Mouse (Mus musculus) liver, adult 2 months (tissue): Measurements from ENCODE around the gene Cdc34b. TPM values are rescaled to one million over a fixed set of nuclear protein-coding genes. Genes with fewer than 3 reads are reported as not detected.

Experiments
- DNase-seq: peaks from one replicate; pipeline ENCODE4 v3.0.0-alpha.2; 2011; ENCODE audit warnings: low read depth, low spot score; ENCODE audit errors: extremely low read depth
- H3K27ac ChIP-seq: fragments of 200-500 bp; replicated peaks from 2 replicates; pipeline ENCODE4 v1.5.1; 2012; ENCODE audit warnings: low read depth, mild to moderate bottlenecking, control low read depth, inconsistent platforms, low read length; ENCODE audit not compliant: insufficient read depth
- H3K27me3 ChIP-seq: fragments of 200-500 bp; 2 replicates; pipeline ENCODE4 v1.6.1; 2012; ENCODE audit warnings: mild to moderate bottlenecking, moderate library complexity, low read length, inconsistent platforms; ENCODE audit not compliant: control insufficient read depth, insufficient read depth
- H3K36me3 ChIP-seq: fragments of 200-500 bp; 2 replicates; pipeline ENCODE4 v1.6.1; 2012; ENCODE audit warnings: low read length, inconsistent platforms; ENCODE audit not compliant: control insufficient read depth, insufficient read depth
- H3K4me1 ChIP-seq: fragments of 200-500 bp; 2 replicates; pipeline ENCODE4 v1.6.1; 2011; ENCODE audit warnings: low read length; ENCODE audit not compliant: control insufficient read depth, insufficient read depth
- H3K4me3 ChIP-seq: fragments of 200-500 bp; 2 replicates; pipeline ENCODE4 v1.5.1; 2011; ENCODE audit warnings: low read depth, mild to moderate bottlenecking, control low read depth, low read length, moderate library complexity; ENCODE audit not compliant: insufficient read depth
- H3K79me2 ChIP-seq: fragments of 200-500 bp; 2 replicates; pipeline ENCODE4 v1.6.1; 2012; ENCODE audit warnings: inconsistent platforms, mild to moderate bottlenecking, low read length, moderate library complexity; ENCODE audit not compliant: control insufficient read depth, insufficient read depth
- H3K9ac ChIP-seq: fragments of 200-500 bp; 2 replicates; pipeline ENCODE4 v1.6.1; 2012; ENCODE audit warnings: low read depth, mild to moderate bottlenecking, control low read depth, inconsistent platforms, low read length
- CTCF ChIP-seq: fragments of 200-500 bp; IDR thresholded peaks from 2 replicates; pipeline ENCODE4 v1.5.1; 2011; ENCODE audit warnings: low read depth, low read length, control low read depth
- POLR2A ChIP-seq: fragments of 200-500 bp; IDR thresholded peaks from 2 replicates; pipeline ENCODE4 v1.6.1; 2011; ENCODE audit warnings: low read length, control low read depth; ENCODE audit not compliant: insufficient read depth; ENCODE audit errors: extremely low read depth
- WGBS: fragments of 180-500 bp; shearing (Covaris S2); methylation state at CpG from one replicate; pipeline ENCODE4 v1.1.7; 2018; 5-methylcytosine and 5-hydroxymethylcytosine counted together
- polyA plus RNA-seq: library from polyadenylated mRNA; depleted of rRNA; stranded (reverse); fragments of >200 nt; gene quantifications from 2 replicates; pipeline ENCODE4 v1.2.3, GENCODE M21; 2012
- total RNA-seq: library from RNA; depleted of rRNA; stranded (reverse); fragments of >200 nt; gene quantifications from 2 replicates; pipeline ENCODE4 v1.2.3, GENCODE M21; 2014

Gene Cdc34b
- total and polyA plus RNA-seq, 2 experiments: 0.07 TPM; not detected in 1

DNA sequence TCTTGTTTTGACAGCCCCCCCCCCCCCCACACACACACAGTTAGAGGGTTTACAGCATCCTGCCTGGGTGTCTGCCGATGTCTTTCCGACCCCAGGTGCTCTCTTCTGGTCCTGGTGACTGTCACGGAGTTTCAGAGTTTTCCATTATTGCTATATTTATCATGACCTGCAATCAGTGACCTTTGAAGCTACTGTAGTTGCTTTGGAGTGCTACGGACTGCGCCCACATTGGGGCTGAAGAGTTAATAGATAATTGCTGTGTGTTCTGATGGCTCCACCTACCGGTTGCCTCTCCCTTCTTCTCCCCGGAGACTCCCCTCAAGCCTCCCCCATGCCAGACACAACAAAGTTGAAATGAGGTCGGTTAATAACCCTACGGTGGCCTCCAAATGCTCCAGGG, 24.8 kb upstream of the Cdc34b start:
- Histone ChIP-seq H3K79me2 (no peaks in the 10 kb centered on the region), H3K9ac (no peak overlapping the region), H3K4me1 (0 out of 2 replicates have a peak, but pooled peaks cover 6% of the 10 kb centered on the region), H3K27me3 (no peaks in the 10 kb centered on the region), H3K27ac (no peak overlapping the region), H3K4me3 (peak overlapping the region; percentile 27; the same call in 1 of the 2 replicates), H3K36me3 (no peaks in the 10 kb centered on the region)
- WGBS: 4% methylated on average over 9 of the region's 9 CpGs
- TF ChIP-seq CTCF (peak; percentile 80), POLR2A (no peak)
- peak; percentile 74 for DNase-seq

DNA sequence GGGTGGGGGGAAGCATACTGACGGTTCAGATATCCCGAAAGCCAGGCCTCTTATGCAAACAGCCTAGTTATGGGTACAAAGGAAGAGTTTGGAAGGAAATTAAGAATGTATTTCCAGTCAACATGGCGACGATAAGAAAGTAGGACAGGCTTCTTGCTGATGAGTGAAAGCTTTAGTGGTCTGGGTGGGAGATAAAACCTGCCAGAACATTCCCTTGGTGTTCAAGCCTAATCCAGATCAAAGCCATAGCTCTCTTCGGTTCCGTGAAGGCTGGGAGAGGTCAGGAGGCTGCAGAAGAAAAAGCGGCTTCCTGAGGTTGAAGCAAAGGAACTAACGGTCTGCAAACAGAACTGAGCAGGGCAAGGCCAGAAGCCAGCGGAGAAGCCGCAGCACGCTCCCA, 24.3 kb upstream of the Cdc34b start:
- peak; percentile 33 for DNase-seq
- 23% methylated on average over 11 of the region's 11 CpGs for WGBS
- peak overlapping the region; percentile 19; the same call in 1 of the 2 replicates for H3K27ac ChIP-seq
- 0 out of 2 replicates have a peak, but pooled peaks cover 6% of the 10 kb centered on the region for H3K4me1 ChIP-seq
- no peaks in the 10 kb centered on the region for H3K79me2 ChIP-seq
- H3K36me3 ChIP-seq: no peaks in the 10 kb centered on the region
- H3K9ac ChIP-seq: peak overlapping the region; percentile 24
- H3K4me3 ChIP-seq: peak overlapping the region; percentile 26; the same call in 1 of the 2 replicates
- TF ChIP-seq POLR2A: no peak
- no peak for TF ChIP-seq CTCF
- H3K27me3 ChIP-seq: no peaks in the 10 kb centered on the region

DNA sequence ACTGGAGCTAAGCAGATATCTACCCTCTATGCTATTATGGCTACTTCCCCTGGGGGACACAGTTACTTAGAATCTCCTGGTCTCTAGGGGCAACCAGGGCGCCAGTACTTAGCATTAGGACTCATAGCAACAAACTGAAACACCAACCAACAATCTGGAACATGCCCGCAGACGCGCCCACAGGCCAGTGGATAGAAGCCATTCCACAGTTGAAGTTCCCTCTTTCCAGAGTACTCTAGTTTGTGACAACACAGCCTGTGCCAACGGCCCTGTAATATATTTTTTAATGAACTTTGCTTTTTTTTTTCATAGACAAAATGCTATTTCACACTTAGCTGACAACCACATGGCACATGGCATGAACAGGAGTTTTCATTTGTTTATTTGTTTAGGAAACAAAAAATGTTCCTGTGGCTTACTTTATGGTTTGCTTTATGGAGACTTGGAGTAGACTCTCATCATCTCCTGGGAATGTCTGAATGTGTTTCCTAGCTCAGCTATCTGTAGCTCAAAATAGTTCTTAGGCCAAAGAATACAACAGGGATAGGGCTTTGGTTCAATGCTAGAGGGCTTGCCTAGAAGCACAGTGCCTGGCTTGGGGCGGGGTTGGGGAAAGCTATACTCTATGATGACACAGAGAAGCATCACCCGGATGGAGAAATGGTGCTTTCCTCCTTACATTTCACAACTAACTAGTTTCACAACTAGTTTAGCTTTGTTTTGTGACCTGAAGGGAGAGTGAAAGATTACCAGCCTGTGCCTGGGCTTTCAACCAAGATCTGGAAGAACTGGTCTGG, 23.3 kb upstream of the Cdc34b start:
- WGBS: 90% methylated on average over 7 of the region's 7 CpGs
- 0 out of 2 replicates have a peak, but pooled peaks cover 6% of the 10 kb centered on the region for H3K4me1 ChIP-seq
- no peak overlapping the region for H3K9ac ChIP-seq
- TF ChIP-seq POLR2A (no peak), CTCF (no peak)
- no peaks in the 10 kb centered on the region for H3K36me3 ChIP-seq
- no peak overlapping the region for H3K4me3 ChIP-seq
- DNase-seq: no peak
- no peaks in the 10 kb centered on the region for H3K79me2 ChIP-seq
- H3K27ac ChIP-seq: no peak overlapping the region
- no peaks in the 10 kb centered on the region for H3K27me3 ChIP-seq

DNA sequence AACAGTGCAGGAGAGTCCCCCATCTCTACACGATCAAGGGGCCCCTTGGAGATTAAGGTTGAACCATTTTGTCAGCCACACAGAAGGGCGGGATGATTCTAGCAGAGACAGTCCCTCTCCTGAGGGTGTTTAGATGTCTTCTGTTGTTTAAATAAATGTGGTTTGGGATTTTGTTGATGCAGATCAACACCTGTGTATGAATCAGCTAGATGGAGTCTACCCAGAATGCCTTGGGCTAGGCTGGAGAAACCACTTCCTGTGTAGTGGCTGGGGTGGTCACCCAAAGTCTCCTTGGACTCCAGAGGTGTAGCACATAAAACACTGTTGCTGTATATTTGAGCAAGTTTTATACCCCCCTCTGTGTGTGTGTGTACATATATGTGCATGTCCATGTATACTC, 22.4 kb upstream of the Cdc34b start:
- H3K36me3 ChIP-seq: no peaks in the 10 kb centered on the region
- no peaks in the 10 kb centered on the region for H3K27me3 ChIP-seq
- no peak overlapping the region for H3K4me3 ChIP-seq
- TF ChIP-seq POLR2A (no peak), CTCF (no peak)
- DNase-seq: no peak
- H3K79me2 ChIP-seq: no peaks in the 10 kb centered on the region
- H3K27ac ChIP-seq: no peak overlapping the region
- WGBS: 92% methylated on average over 2 of the region's 2 CpGs
- 0 out of 2 replicates have a peak, but pooled peaks cover 6% of the 10 kb centered on the region for H3K4me1 ChIP-seq
- H3K9ac ChIP-seq: no peak overlapping the region

DNA sequence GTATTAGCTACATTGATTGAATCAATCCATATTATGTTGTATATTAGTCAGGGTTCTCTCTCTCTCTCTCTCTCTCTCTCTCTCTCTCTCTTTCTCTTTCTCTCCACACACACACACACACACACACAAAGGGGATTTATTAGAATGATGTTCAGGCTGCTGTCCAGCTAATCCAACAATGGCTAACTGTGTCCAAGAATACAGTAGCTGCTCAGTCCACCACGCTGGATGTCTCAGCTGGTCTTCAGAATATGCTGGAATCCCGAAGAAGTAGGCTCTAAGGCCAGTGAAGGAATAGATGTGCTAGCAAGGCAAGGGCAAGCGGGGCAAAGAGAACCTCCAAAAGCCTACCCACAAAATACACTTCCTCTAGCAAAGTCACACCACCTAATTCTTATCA, 14.3 kb upstream of the Cdc34b start:
- TF ChIP-seq CTCF (no peak), POLR2A (no peak)
- Histone ChIP-seq H3K27me3 (no peaks in the 10 kb centered on the region), H3K27ac (no peak overlapping the region), H3K4me1 (no peaks in the 10 kb centered on the region), H3K4me3 (no peak overlapping the region), H3K36me3 (no peaks in the 10 kb centered on the region), H3K9ac (no peak overlapping the region), H3K79me2 (no peaks in the 10 kb centered on the region)
- no peak for DNase-seq
- WGBS: 96% methylated on average over 3 of the region's 3 CpGs

DNA sequence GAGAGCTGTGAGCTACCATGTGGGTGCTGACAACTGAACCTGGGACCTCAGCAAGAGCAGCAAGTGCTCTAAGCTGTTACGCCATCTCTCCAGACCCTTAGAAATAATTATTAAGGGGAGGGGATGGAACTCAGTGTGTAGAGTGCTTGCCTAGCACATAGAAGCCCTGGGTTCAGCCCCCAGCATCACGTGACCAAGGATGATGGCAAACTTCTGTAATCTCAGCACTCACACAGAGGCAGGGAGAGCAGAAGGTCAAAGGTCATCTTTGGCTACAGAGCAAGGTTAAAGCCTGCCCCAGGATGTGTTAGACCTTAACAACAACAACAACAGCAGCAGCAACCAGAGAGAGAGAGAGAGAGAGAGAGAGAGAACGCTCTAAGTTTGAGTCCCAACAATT, 13.0 kb upstream of the Cdc34b start:
- no peak overlapping the region for H3K4me3 ChIP-seq
- H3K4me1 ChIP-seq: no peaks in the 10 kb centered on the region
- no peaks in the 10 kb centered on the region for H3K27me3 ChIP-seq
- no peaks in the 10 kb centered on the region for H3K79me2 ChIP-seq
- WGBS: 80% methylated on average over 3 of the region's 3 CpGs
- TF ChIP-seq POLR2A: no peak
- TF ChIP-seq CTCF: no peak
- H3K27ac ChIP-seq: no peak overlapping the region
- no peak overlapping the region for H3K9ac ChIP-seq
- no peaks in the 10 kb centered on the region for H3K36me3 ChIP-seq
- DNase-seq: peak; percentile 33
